Mouse (Mus musculus): ENCODE data around the gene Cisd1. TPM values are rescaled to one million over a fixed set of nuclear protein-coding genes. Genes with fewer than 3 reads are reported as not detected.

The Cisd1 gene
- polyA plus RNA-seq, 1 experiment: 24.2 TPM

- Histone ChIP-seq H3K4me1 (ENCODE audit: control insufficient read depth, insufficient read depth, low read length) (peaks cover 1% of the 10 kb centered on the region), H3K4me3 (replicated peaks; ENCODE audit: control insufficient read depth, low read depth, low read length) (no peak overlapping the region), H3K27ac (ENCODE audit: control insufficient read depth, insufficient read depth, low read depth, low read length, poor library complexity) (no peak overlapping the region)
- TF ChIP-seq POLR2A (IDR thresholded peaks at IDR 0.05; ENCODE audit: borderline replicate concordance, control insufficient read depth, low read depth, low read length): no peak
- no peak for TF ChIP-seq CTCF (IDR thresholded peaks at IDR 0.05; ENCODE audit: control insufficient read depth, insufficient read depth, low read length)
- 20% methylated on average over 3 of the region's 3 CpGs for WGBS
Observed at GRCm38 (mm10) chr10:71291179-71291661, 53.5 kb downstream of the Cisd1 start.

- H3K4me3 ChIP-seq (replicated peaks; ENCODE audit: control insufficient read depth, low read depth, low read length): peak within 1 kb of the TSS; percentile 65
- under 1% methylated on average over 50 of the region's 50 CpGs for WGBS
- TF ChIP-seq POLR2A (IDR thresholded peaks at IDR 0.05; ENCODE audit: borderline replicate concordance, control insufficient read depth, low read depth, low read length): peak; percentile 49; the same call in 1 of the 2 replicates
- no peak for TF ChIP-seq CTCF (IDR thresholded peaks at IDR 0.05; ENCODE audit: control insufficient read depth, insufficient read depth, low read length)
- no peaks in the 10 kb centered on the region; the same call in 1 of the 2 replicates for H3K4me1 ChIP-seq (ENCODE audit: control insufficient read depth, insufficient read depth, low read length)
- peak within 1 kb of the TSS; percentile 16; the same call in 1 of the 2 replicates for H3K27ac ChIP-seq (ENCODE audit: control insufficient read depth, insufficient read depth, low read depth, low read length, poor library complexity)
Observed at GRCm38 (mm10) chr10:71285126-71285580, 59.6 kb downstream of the Cisd1 start, which contains the start of gene Ube2d1. Gene Ube2d1 (minus strand): TSS chr10:71285262.

- WGBS: 1% methylated on average over 36 of the region's 41 CpGs
- H3K27ac ChIP-seq (ENCODE audit: control insufficient read depth, insufficient read depth, low read depth, low read length, poor library complexity): peak overlapping the region; percentile 16; the same call in 1 of the 2 replicates
- TF ChIP-seq CTCF (IDR thresholded peaks at IDR 0.05; ENCODE audit: control insufficient read depth, insufficient read depth, low read length) (no peak), POLR2A (IDR thresholded peaks at IDR 0.05; ENCODE audit: borderline replicate concordance, control insufficient read depth, low read depth, low read length) (no peak)
- no peaks in the 10 kb centered on the region; the same call in 1 of the 2 replicates for H3K4me1 ChIP-seq (ENCODE audit: control insufficient read depth, insufficient read depth, low read length)
- peak overlapping the region; percentile 65 for H3K4me3 ChIP-seq (replicated peaks; ENCODE audit: control insufficient read depth, low read depth, low read length)
Observed at GRCm38 (mm10) chr10:71284511-71285125, 60.1 kb downstream of the Cisd1 start.

- Histone ChIP-seq H3K27ac (ENCODE audit: control insufficient read depth, insufficient read depth, low read depth, low read length, poor library complexity) (no peak overlapping the region), H3K4me1 (ENCODE audit: control insufficient read depth, insufficient read depth, low read length) (no peaks in the 10 kb centered on the region; the same call in 1 of the 2 replicates), H3K4me3 (replicated peaks; ENCODE audit: control insufficient read depth, low read depth, low read length) (peak overlapping the region; percentile 65)
- WGBS: 33% methylated on average over 8 of the region's 8 CpGs
- no peak for TF ChIP-seq CTCF (IDR thresholded peaks at IDR 0.05; ENCODE audit: control insufficient read depth, insufficient read depth, low read length)
- no peak for TF ChIP-seq POLR2A (IDR thresholded peaks at IDR 0.05; ENCODE audit: borderline replicate concordance, control insufficient read depth, low read depth, low read length)
Observed at GRCm38 (mm10) chr10:71284131-71284510, 60.6 kb downstream of the Cisd1 start.

Other genes starting within 250 kb of the Cisd1 start
- 3.7 and 4.0 TPM in 2 replicates for gene Bicc1, start 185.3 kb downstream of the Cisd1 start, polyA plus RNA-seq (2011; ENCODE audit: insufficient read depth, insufficient read length, low replicate concordance, missing spikeins)
- gene Tfam, start 106.7 kb downstream of the Cisd1 start, polyA plus RNA-seq (2011; ENCODE audit: insufficient read depth, insufficient read length, low replicate concordance, missing spikeins): 22.9 and 32.5 TPM in 2 replicates
- 9.0 and 18.1 TPM in 2 replicates for gene Ube2d1, start 59.7 kb downstream of the Cisd1 start, polyA plus RNA-seq (2011; ENCODE audit: insufficient read depth, insufficient read length, low replicate concordance, missing spikeins)
- 9.3 and 16.2 TPM in 2 replicates for gene Ipmk, start 2.8 kb upstream of the Cisd1 start, polyA plus RNA-seq (2011; ENCODE audit: insufficient read depth, insufficient read length, low replicate concordance, missing spikeins)

All from bone marrow, adult 2 months (tissue).